Mouse (Mus musculus) embryonic facial prominence, embryonic 11.5 days (tissue): ENCODE measurements at regions not wholly inside any gene's neighbourhood (a gene's known extent, or its start where the extent isn't known, plus 50 kb on each side); places are given as distances from the start of the nearest gene placed in this dataset.

ENCODE experiments used
- ATAC-seq: fragments of 200-750 bp; cut with Nextera tagmentation; replicated peaks from 2 replicates; pipeline ENCODE4 v1.8.0; 2017; ENCODE audit warnings: low read depth; ENCODE audit not compliant: insufficient number of reproducible peaks, low FRiP score, low TSS enrichment
- DNase-seq: peaks from one replicate; pipeline ENCODE4 v3.0.0-alpha.2; 2015; ENCODE audit warnings: low spot score
- H3K27ac ChIP-seq: fragments of 300-500 bp; sonication (generic); replicated peaks from 2 replicates; pipeline ENCODE4 v1.5.1; 2014; ENCODE audit warnings: mild to moderate bottlenecking, low read depth, low read length, control low read depth
- H3K27me3 ChIP-seq: fragments of 300-500 bp; sonication (generic); 2 replicates; pipeline ENCODE4 v1.6.1; 2014; ENCODE audit warnings: mild to moderate bottlenecking, low read length, moderate library complexity, mixed read lengths; ENCODE audit not compliant: control insufficient read depth, insufficient read depth
- H3K36me3 ChIP-seq: fragments of 300-500 bp; sonication (generic); replicated peaks from 2 replicates; pipeline ENCODE4 v1.6.1; 2014; ENCODE audit warnings: low read depth, mild to moderate bottlenecking, low read length, moderate library complexity, mixed read lengths; ENCODE audit not compliant: control insufficient read depth, insufficient read depth
- H3K4me1 ChIP-seq: fragments of 300-500 bp; sonication (generic); 2 replicates; pipeline ENCODE4 v1.6.1; 2014; ENCODE audit warnings: low read length, mixed read lengths; ENCODE audit not compliant: control insufficient read depth, insufficient read depth
- H3K4me2 ChIP-seq: fragments of 300-500 bp; sonication (generic); 2 replicates; pipeline ENCODE4 v1.6.1; 2014; ENCODE audit warnings: low read depth, mild to moderate bottlenecking, control low read depth, low read length, moderate library complexity
- H3K4me3 ChIP-seq: fragments of 300-500 bp; sonication (generic); 2 replicates; pipeline ENCODE4 v1.5.1; 2014; ENCODE audit warnings: low read depth, low read length, control low read depth
- H3K9ac ChIP-seq: fragments of 300-500 bp; sonication (generic); replicated peaks from 2 replicates; pipeline ENCODE4 v1.6.1; 2014; ENCODE audit warnings: mild to moderate bottlenecking, control low read depth, low read length
- H3K9me3 ChIP-seq: fragments of 300-500 bp; sonication (generic); replicated peaks from 2 replicates; pipeline ENCODE4 v1.6.1; 2016; ENCODE audit warnings: mild to moderate bottlenecking, low read length, inconsistent platforms, mixed read lengths; ENCODE audit not compliant: control insufficient read depth
- WGBS: fragments of 180-500 bp; shearing (Covaris S2); extraction: QIAGEN DNeasy Blood & Tissue Kit; methylation state at CpG from one replicate; pipeline ENCODE4 v1.1.7; 2014; 5-methylcytosine and 5-hydroxymethylcytosine counted together

GRCm38 (mm10) chr2:11359280-11359679 lies 187.4 kb downstream of the Prkcq start:
- Histone ChIP-seq H3K27ac (no peak overlapping the region), H3K36me3 (no peaks in the 10 kb centered on the region), H3K4me2 (no peak overlapping the region), H3K9ac (no peak overlapping the region), H3K27me3 (no peaks in the 10 kb centered on the region), H3K4me1 (no peaks in the 10 kb centered on the region), H3K9me3 (no peaks in the 10 kb centered on the region), H3K4me3 (no peak overlapping the region)
- no peak for ATAC-seq
- DNase-seq = no peak
- 91% methylated on average over 4 of the region's 4 CpGs for WGBS

GRCm38 (mm10) chr2:11356714-11357113 lies 184.8 kb downstream of the Prkcq start:
- H3K4me1 ChIP-seq = no peaks in the 10 kb centered on the region
- no peak for ATAC-seq
- no peaks in the 10 kb centered on the region for H3K27me3 ChIP-seq
- H3K36me3 ChIP-seq = no peaks in the 10 kb centered on the region
- no peak overlapping the region for H3K9ac ChIP-seq
- H3K9me3 ChIP-seq = no peaks in the 10 kb centered on the region
- H3K4me2 ChIP-seq = no peak overlapping the region
- no peak for DNase-seq
- no peak overlapping the region for H3K27ac ChIP-seq
- H3K4me3 ChIP-seq = no peak overlapping the region
- 81% methylated on average over 5 of the region's 5 CpGs for WGBS

DNA sequence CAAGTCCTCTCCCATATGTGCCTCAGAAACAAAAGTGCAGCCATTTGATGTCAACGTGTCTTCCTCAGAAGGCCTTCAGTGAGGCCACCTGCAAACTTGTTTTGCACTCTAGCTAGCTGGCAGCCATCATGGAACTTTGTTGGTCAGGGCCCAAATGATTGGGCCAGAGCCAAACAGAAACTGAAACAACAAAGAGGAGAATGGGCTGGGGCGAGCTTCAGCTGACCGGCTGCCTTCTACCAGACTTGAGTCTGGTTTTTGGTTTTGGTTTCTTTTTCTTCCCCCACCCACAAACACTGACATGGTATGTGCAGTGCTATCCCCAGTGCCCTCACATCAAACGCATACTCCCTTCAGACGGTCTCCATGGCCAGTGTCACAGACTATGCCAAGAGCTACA lies 183.7 kb downstream of the Prkcq start:
- H3K9me3 ChIP-seq = no peaks in the 10 kb centered on the region
- no peak overlapping the region for H3K4me3 ChIP-seq
- no peaks in the 10 kb centered on the region for H3K36me3 ChIP-seq
- DNase-seq = no peak
- no peak overlapping the region for H3K9ac ChIP-seq
- 91% methylated on average over 5 of the region's 5 CpGs for WGBS
- no peaks in the 10 kb centered on the region for H3K4me1 ChIP-seq
- H3K27me3 ChIP-seq = no peaks in the 10 kb centered on the region
- H3K27ac ChIP-seq = no peak overlapping the region
- H3K4me2 ChIP-seq = no peak overlapping the region
- ATAC-seq = no peak
